Mouse (Mus musculus) ES-E14 (cell line): ENCODE measurements around the gene Hdhd5.

Source experiments
- CHD2 ChIP-seq: IDR thresholded peaks from 2 replicates; pipeline ENCODE4 v1.6.1; 2014; ENCODE audit warnings: mild to moderate bottlenecking, low read depth, low read length, inconsistent platforms
- HCFC1 ChIP-seq: IDR thresholded peaks from 2 replicates; pipeline ENCODE4 v1.6.1; 2012; ENCODE audit warnings: low read length, inconsistent platforms, borderline replicate concordance; ENCODE audit not compliant: insufficient read depth
- MAFK ChIP-seq: IDR thresholded peaks from 2 replicates; pipeline ENCODE4 v1.6.1; 2014; ENCODE audit warnings: mild to moderate bottlenecking, low read depth, low read length, inconsistent platforms; ENCODE audit not compliant: insufficient read depth

GRCm38 (mm10) chr6:120479302-120479701, 51.8 kb downstream of the Hdhd5 start:
- TF ChIP-seq CHD2 (no peak), MAFK (no peak), HCFC1 (no peak)
